Mouse (Mus musculus): Measurements from ENCODE around the gene Gm13889. TPM values are rescaled to one million over a fixed set of nuclear protein-coding genes. Genes with fewer than 3 reads are reported as not detected.

Gene Gm13889
- 1.4 TPM for polyA plus RNA-seq (2015; fragmentation: Illumina TruSeq; extraction: RNeasy Lipid Tissue Mini Kit (QIAGEN cat#74804); ENCODE audit: insufficient read depth, low replicate concordance)

GRCm38 (mm10) chr2:93956908-93957784 is at the start of gene Gm13889:
TSS of gene Gm13889 (minus strand) at chr2:93957201.

GRCm38 (mm10) chr2:93996254-93996653 is 39.3 kb upstream of the Gm13889 start, which contains the start of gene Gm27027:
TSS of gene Gm27027 (minus strand) at chr2:93996354.

Other genes with a start within 250 kb of the Gm13889 start
- 19.1 TPM for gene Ext2, start 134.6 kb downstream of the Gm13889 start, polyA plus RNA-seq (2015; fragmentation: Illumina TruSeq; extraction: RNeasy Lipid Tissue Mini Kit (QIAGEN cat#74804); ENCODE audit: insufficient read depth, low replicate concordance)
- 11.3 TPM for gene Accs, start 107.3 kb downstream of the Gm13889 start, polyA plus RNA-seq (2015; fragmentation: Illumina TruSeq; extraction: RNeasy Lipid Tissue Mini Kit (QIAGEN cat#74804); ENCODE audit: insufficient read depth, low replicate concordance)
- not detected for gene Accsl, start 88.0 kb downstream of the Gm13889 start, polyA plus RNA-seq (2015; fragmentation: Illumina TruSeq; extraction: RNeasy Lipid Tissue Mini Kit (QIAGEN cat#74804); ENCODE audit: insufficient read depth, low replicate concordance)
- not detected for gene Gm27027, start 39.2 kb upstream of the Gm13889 start, polyA plus RNA-seq (2015; fragmentation: Illumina TruSeq; extraction: RNeasy Lipid Tissue Mini Kit (QIAGEN cat#74804); ENCODE audit: insufficient read depth, low replicate concordance)
- gene Alkbh3, start 53.6 kb upstream of the Gm13889 start, polyA plus RNA-seq (2015; fragmentation: Illumina TruSeq; extraction: RNeasy Lipid Tissue Mini Kit (QIAGEN cat#74804); ENCODE audit: insufficient read depth, low replicate concordance) = 44.0 TPM
- 77.2 TPM for gene Hsd17b12, start 200.8 kb upstream of the Gm13889 start, polyA plus RNA-seq (2015; fragmentation: Illumina TruSeq; extraction: RNeasy Lipid Tissue Mini Kit (QIAGEN cat#74804); ENCODE audit: insufficient read depth, low replicate concordance)